21 mouse cellular contexts compared by ENCODE assay signal in the genomic region with DNA sequence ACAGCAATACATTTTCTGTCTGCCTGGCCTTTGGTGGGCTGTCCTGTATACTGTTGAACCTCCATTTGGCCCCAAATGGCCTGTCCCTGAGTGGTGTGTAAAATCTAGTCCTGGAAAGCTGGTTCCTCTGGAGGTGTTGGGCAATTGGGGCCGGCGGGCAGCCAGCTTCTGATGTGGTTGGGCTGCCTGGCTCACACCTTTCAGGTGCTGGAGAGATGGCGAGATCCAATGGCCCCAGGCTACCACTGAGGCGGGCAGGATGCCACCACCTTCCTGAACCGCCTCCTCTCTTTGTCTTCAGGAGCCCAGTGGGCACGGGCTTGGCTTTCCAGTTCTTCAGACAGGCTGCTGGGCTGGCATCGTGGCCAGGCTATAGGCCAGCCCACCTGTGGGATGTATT.
DNase-seq lines count a peak whose midpoint lies in the region; ATAC-seq and TF ChIP-seq lines count a peak whose summit lies in the region.
"Had no signal": no experiment of that assay in that cellular context is flagged by ENCODE, and none has a peak within 500 bp of the region (broad histone marks: within the 10 kb centered on the region; RNA-seq: fewer than 3 reads in every experiment).

No protein-coding gene starts in this region.

- peaks cover 7% of the 10 kb centered on the region for H3K4me1 ChIP-seq in lung, adult 2 months (ENCODE audit: control insufficient read depth, insufficient read depth, low read length)
- peaks cover 3% of the 10 kb centered on the region; the same call in 1 of the 2 replicates for H3K4me1 ChIP-seq in lung, postnatal 0 days (ENCODE audit: insufficient read depth, low read depth, low read length)

- no peaks in the 10 kb centered on the region for H3K36me3 ChIP-seq in lung, postnatal 0 days (ENCODE audit: insufficient read depth, low read length)
- H3K36me3 ChIP-seq: embryonic facial prominence, embryonic 12.5 days; forebrain, embryonic 12.5 days had no signal

- no peaks in the 10 kb centered on the region for H3K9me3 ChIP-seq in lung, postnatal 0 days (ENCODE audit: low read length)
- H3K9me3 ChIP-seq: embryonic facial prominence, embryonic 10.5 days; embryonic facial prominence, embryonic 12.5 days; forebrain, embryonic 10.5 days; forebrain, embryonic 12.5 days had no signal

- no peak for ATAC-seq in lung, postnatal 0 days
- ATAC-seq: forebrain, embryonic 14.5 days; forebrain, embryonic 16.5 days had no signal

- TF ChIP-seq EP300 in lung, postnatal 0 days (IDR thresholded peaks at IDR 0.05), result no peak

- no peaks in the 10 kb centered on the region for H3K27me3 ChIP-seq in lung, postnatal 0 days (replicated peaks; ENCODE audit: insufficient read depth, low read length)
- H3K27me3 ChIP-seq: embryonic facial prominence, embryonic 12.5 days had no signal

- DNase-seq in heart, adult 11 months, result peak; percentile 85
- DNase-seq in heart, postnatal 4 days, result no peak
- DNase-seq in lung, adult 18-20 months, result peak; percentile 39 to 60
- DNase-seq in lung, adult 2 months, result no peak
- peak; percentile 51 for DNase-seq in lung, postnatal 36 days
- DNase-seq in lung, postnatal 0 days (ENCODE audit: low spot score), result no peak
- peak; percentile 85 for DNase-seq in gonadal fat pad, adult 2 months (ENCODE audit: low read depth)
- no peak for DNase-seq in right cerebral cortex, adult 2 months (ENCODE audit: low spot score in 2 of 2)
- DNase-seq: adrenal gland, adult 2 months; adrenal gland, postnatal 10 days; adrenal gland, postnatal 25 days; cerebellum, adult 18-20 months; cerebellum, adult 8-10 months; cerebellum, adult 9-11 months; cerebellum, postnatal 25 days had no signal

- H3K4me3 ChIP-seq in lung, adult 2 months (replicated peaks; ENCODE audit: extremely low read depth, low read depth, low read length), result no peak overlapping the region
- H3K4me3 ChIP-seq in lung, postnatal 0 days (ENCODE audit: low read depth, low read length), result no peak overlapping the region
- H3K4me3 ChIP-seq: embryonic facial prominence, embryonic 10.5 days; embryonic facial prominence, embryonic 12.5 days; forebrain, embryonic 10.5 days; forebrain, embryonic 12.5 days had no signal

- H3K4me2 ChIP-seq in lung, postnatal 0 days (replicated peaks; ENCODE audit: low read depth, low read length), result no peak overlapping the region
- H3K4me2 ChIP-seq: embryonic facial prominence, embryonic 12.5 days; forebrain, embryonic 12.5 days had no signal

- H3K27ac ChIP-seq in lung, postnatal 0 days (ENCODE audit: low read length), result no peak overlapping the region
- H3K27ac ChIP-seq: embryonic facial prominence, embryonic 10.5 days; embryonic facial prominence, embryonic 12.5 days; forebrain, embryonic 10.5 days; forebrain, embryonic 12.5 days had no signal

- H3K9ac ChIP-seq in lung, postnatal 0 days (replicated peaks; ENCODE audit: low read depth), result no peak overlapping the region
- H3K9ac ChIP-seq: embryonic facial prominence, embryonic 12.5 days; forebrain, embryonic 12.5 days had no signal

- WGBS in lung, adult 2 months, result 80% methylated on average over 7 of the region's 7 CpGs
- WGBS in lung, postnatal 0 days, result 85% methylated on average over 7 of the region's 7 CpGs

- no peak for TF ChIP-seq CTCF in lung, adult 2 months (IDR thresholded peaks at IDR 0.05; ENCODE audit: insufficient read depth, low read length)
- no peak for TF ChIP-seq CTCF in lung, postnatal 0 days (IDR thresholded peaks at IDR 0.05)

- no peak for TF ChIP-seq POLR2A in lung, adult 2 months (IDR thresholded peaks at IDR 0.05; ENCODE audit: borderline replicate concordance, extremely low read depth, low read depth, low read length)

Comparison
In these comparisons a context has a peak if more than half of its experiments do, and no peak if none do; other contexts are left out.
1. DNase-seq: peak in heart, adult 11 months (single experiment), lung, adult 18-20 months (2 of 2), lung, postnatal 36 days (single experiment) and gonadal fat pad, adult 2 months (single experiment); none in heart, postnatal 4 days (single experiment), lung, adult 2 months (single experiment), lung, postnatal 0 days (single experiment) and right cerebral cortex, adult 2 months (0 of 2).